Mouse (Mus musculus): ENCODE measurements around the gene Vps33b.

GRCm38 (mm10) chr7:80246148-80246721 lies 23.2 kb upstream of the Vps33b start, which contains the start of gene Ttll13:
- TF ChIP-seq CTCF (IDR thresholded peaks at IDR 0.05; ENCODE audit: control insufficient read depth, insufficient read depth, low read length), result peak; percentile 30; the same call in 1 of the 2 replicates
- TF ChIP-seq POLR2A (IDR thresholded peaks at IDR 0.05; ENCODE audit: borderline replicate concordance, control insufficient read depth, low read depth, low read length), result peak; percentile 60; the same call in 1 of the 2 replicates

Data from bone marrow, adult 2 months (tissue).